Mouse (Mus musculus) lung, postnatal 36 days (tissue): ENCODE results near the gene Wdr53.
"Not testable (repeated sequence)": the region's sequence is repeated elsewhere in the genome, so short reads cannot be mapped to it uniquely, and the experiment has no call there.

ENCODE experiments used
- DNase-seq: peaks from one replicate; pipeline ENCODE4 v3.0.0; 2022; ENCODE audit warnings: mixed read lengths

The Wdr53 gene

DNA sequence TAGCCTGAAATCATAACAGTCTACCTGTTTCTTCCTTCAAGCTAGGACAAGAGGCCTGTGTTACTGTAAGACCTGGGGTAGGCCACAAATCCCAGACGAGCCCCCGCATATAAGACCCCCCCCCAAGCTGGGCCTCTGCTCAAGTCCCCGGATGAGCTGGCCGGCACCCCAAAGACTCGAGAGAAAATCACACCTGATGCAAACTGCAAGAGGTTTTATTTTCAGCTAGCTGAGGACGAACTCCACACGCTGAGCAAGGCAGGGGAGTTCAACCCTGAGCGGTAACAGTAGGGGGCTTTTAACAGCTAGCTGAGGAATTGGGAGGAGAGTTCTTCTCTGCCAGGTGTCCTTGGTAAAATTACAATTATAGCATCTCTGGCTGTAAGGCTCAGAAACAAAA, 33.2 kb downstream of the Wdr53 start:
- no peak for DNase-seq

DNA sequence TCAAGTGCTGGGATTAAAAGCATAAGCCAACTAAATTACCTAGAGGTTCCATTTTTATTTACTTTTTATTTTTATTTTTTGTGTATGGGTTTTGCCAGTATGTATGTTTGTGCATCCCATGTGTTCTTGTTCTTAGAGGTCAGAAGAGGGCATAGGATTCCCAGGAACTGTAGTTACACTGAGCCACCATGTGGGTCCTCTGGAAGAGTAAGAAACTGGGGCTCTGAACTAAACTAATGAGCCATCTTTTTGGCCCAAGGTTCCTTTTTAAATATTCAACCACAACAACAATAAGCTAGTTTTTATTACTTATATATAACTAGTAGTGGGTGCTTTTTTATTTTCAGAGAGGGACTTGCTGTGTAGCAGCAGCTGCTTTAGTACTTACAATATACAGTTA, 35.6 kb downstream of the Wdr53 start:
- no peak for DNase-seq

DNA sequence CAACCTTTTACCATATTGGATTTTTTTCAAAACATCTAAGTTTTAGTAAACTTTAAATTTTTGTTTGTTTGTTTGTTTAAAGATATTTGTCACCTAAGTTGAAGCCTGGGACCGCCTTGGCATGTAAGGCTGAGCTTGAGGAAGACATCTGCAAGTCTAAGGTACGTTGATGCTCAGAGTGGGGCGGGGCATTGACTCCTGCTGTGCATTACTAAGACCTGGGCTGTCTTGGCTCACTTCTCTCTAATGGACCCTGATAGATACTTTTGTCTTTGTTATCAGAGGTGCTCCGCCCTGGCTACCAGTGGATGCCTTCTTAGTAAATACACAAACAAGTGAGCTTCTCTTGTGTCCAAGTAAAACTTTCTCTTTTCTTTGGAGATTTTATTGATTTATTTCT, 44.8 kb downstream of the Wdr53 start:
- DNase-seq, result no peak

DNA sequence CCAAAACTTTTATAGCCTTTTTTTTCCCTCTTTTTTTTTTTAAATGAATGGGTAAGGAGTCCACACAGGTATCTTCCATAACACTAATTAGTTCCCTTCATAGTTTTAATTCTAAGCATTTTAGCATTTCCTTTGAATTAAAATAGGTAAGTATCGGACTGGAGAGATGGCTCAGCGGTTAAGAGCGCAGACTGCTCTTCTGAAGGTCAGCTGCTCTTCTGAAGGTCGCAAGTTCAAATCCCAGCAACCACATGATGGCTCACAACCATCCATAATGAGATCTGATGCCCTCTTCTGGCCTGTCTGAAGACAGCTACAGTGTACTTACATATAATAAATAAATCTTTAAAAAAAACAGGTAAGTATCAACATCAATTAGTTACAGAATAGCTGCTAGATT, 52.6 kb downstream of the Wdr53 start:
- not testable (repeated sequence) for DNase-seq

DNA sequence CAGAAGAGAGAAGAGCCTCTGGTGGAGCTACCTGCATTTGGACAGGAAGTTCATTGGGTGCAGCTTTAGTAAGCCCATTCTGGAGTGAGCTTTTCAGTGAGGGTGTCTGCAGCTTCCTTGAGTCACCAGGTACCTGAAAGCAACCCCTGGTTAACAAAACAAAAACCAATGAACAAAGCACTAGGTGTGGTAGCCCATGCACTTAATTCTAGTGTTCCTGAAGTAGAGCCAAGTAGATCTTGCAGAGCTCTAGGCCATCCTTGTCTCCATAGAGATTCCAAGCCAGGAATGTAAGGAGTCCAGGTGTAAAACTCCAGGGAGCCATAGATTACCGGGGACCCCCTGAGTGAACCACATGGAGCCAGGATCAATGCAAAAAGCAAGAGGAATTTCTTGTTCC, 56.0 kb downstream of the Wdr53 start:
- no peak for DNase-seq

DNA sequence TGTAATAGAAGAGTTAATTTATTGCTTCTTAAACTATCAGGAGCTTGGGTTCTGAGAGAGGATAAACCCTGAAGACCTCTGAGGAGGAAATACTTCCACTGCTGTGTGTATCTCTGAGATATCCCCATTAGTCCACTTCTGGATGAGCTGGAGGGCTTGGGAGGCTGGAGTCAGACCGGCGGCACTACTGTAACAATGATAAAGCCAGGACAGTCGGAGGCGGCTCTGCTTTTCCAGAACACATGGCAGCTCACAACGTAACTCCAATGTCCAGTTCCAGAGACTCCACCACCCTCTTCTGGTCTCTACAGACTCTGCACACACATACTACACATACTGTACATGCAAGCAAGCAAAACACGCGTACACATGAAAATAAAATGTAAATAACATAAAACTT, 56.9 kb downstream of the Wdr53 start:
- DNase-seq, result no peak
